Mouse (Mus musculus): ENCODE measurements at regions not wholly inside any gene's neighbourhood (a gene's known extent, or its start where the extent isn't known, plus 50 kb on each side); places are given as distances from the start of the nearest gene placed in this dataset.

DNA sequence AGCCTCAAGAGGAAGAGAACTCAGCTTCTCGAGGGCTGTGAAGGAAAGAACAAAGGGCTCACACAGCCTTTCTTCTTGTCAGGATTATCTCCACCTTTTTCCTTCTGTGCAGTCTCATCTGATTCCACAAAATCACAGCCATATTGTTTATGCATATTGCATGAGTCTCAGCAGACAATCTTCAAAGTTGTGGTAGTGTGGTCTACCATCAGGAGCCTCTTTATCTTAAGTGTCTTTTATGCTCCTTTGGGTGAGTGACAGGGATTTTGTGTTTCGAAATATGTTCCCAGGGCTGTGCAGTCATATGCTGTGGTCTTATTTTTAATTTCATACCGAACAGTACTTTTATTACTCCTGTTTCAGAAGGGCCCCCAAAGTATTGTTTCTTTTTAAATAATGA lies 198.2 kb upstream of the Tgfbr2 start:
- Histone ChIP-seq H3K4me1 (ENCODE audit: control insufficient read depth, insufficient read depth, low read length) (peaks cover 4% of the 10 kb centered on the region), H3K4me3 (replicated peaks; ENCODE audit: control insufficient read depth, low read depth, low read length) (no peak overlapping the region), H3K27ac (ENCODE audit: control insufficient read depth, insufficient read depth, low read depth, low read length, poor library complexity) (no peak overlapping the region)
- no peak for TF ChIP-seq CTCF (IDR thresholded peaks at IDR 0.05; ENCODE audit: control insufficient read depth, insufficient read depth, low read length)
- TF ChIP-seq POLR2A (IDR thresholded peaks at IDR 0.05; ENCODE audit: borderline replicate concordance, control insufficient read depth, low read depth, low read length) = no peak
- 38% methylated on average over 3 of the region's 3 CpGs for WGBS

DNA sequence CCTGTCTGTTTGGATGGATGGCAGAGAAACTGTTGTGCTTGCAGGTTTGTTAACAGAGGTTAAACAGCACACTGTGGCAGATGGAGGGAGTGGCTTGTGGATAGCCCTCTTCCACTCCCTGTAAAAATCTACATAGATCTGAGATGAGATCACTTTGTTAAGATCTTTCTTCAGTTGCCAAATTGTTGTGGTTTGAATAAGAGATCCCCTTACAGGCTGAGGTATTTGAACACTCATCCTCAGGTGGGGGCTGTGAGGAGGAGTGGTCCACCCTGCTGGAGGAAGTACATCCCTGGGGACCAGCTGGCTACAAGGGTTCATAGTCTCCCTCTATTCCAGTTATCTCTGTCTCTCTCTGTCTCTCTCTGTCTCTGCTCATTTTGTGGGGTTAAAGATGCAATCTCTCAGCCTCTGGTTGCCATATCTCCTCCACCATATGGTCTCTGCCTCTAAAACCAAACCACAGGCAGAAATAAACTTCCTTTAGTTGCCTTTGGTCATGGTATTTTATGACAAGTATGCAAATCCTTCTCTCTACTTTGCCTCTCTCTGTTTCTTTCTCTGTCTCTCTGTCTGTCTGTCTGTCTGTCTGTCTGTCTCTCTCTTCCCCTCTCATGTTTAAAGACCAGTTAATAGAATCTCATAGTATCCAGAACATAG lies 194.0 kb upstream of the Tgfbr2 start:
- peak overlapping the region; percentile 35; the same call in 1 of the 2 replicates for H3K27ac ChIP-seq (ENCODE audit: control insufficient read depth, insufficient read depth, low read depth, low read length, poor library complexity)
- H3K4me1 ChIP-seq (ENCODE audit: control insufficient read depth, insufficient read depth, low read length) = peaks cover 9% of the 10 kb centered on the region
- TF ChIP-seq POLR2A (IDR thresholded peaks at IDR 0.05; ENCODE audit: borderline replicate concordance, control insufficient read depth, low read depth, low read length) (no peak), CTCF (IDR thresholded peaks at IDR 0.05; ENCODE audit: control insufficient read depth, insufficient read depth, low read length) (no peak)
- no peak overlapping the region for H3K4me3 ChIP-seq (replicated peaks; ENCODE audit: control insufficient read depth, low read depth, low read length)

DNA sequence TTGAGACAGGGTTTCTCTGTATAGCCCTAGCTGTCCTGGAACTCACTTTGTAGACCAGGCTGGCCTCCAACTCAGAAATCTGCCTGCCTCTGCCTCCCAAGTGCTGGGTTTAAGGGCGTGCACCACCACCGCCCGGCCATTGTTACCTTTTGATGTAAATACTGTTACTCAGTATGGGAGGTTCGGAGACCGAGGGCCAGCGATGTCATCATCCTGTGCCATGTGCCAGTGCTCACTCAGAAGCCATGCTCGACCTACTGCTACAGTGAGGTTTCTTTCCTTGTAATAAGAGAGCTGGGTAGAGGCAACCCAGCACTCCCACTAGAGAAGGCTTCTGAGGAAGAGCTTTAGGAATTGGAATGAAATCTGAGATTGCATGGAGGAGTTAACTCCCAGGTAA lies 191.6 kb upstream of the Tgfbr2 start:
- 79% methylated on average over 7 of the region's 7 CpGs for WGBS
- Histone ChIP-seq H3K4me3 (replicated peaks; ENCODE audit: control insufficient read depth, low read depth, low read length) (no peak overlapping the region), H3K4me1 (ENCODE audit: control insufficient read depth, insufficient read depth, low read length) (peaks cover 9% of the 10 kb centered on the region), H3K27ac (ENCODE audit: control insufficient read depth, insufficient read depth, low read depth, low read length, poor library complexity) (peak overlapping the region; percentile 18)
- TF ChIP-seq CTCF (IDR thresholded peaks at IDR 0.05; ENCODE audit: control insufficient read depth, insufficient read depth, low read length) = no peak
- no peak for TF ChIP-seq POLR2A (IDR thresholded peaks at IDR 0.05; ENCODE audit: borderline replicate concordance, control insufficient read depth, low read depth, low read length)

DNA sequence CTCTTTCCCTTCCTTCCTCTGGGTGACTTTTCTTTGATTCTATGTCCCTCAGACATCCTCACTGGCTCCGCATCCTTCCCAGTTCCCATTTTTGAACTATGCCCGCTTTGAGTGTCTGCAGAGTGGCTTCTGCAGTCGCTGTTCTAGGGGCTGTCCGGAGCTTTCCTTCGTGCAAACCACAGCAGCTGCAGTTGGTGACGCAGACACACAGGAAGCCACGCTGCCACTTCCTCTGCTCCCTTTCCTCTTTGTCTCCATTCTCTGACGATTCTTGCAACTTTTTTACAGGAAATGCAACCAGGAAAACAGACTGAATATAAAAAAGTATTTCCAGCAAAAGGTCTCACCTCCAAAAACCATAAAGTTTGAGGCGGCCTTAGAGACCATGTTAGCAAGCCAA lies 191.0 kb upstream of the Tgfbr2 start:
- H3K4me1 ChIP-seq (ENCODE audit: control insufficient read depth, insufficient read depth, low read length) = peaks cover 11% of the 10 kb centered on the region
- no peak overlapping the region for H3K4me3 ChIP-seq (replicated peaks; ENCODE audit: control insufficient read depth, low read depth, low read length)
- peak overlapping the region; percentile 67 for H3K27ac ChIP-seq (ENCODE audit: control insufficient read depth, insufficient read depth, low read depth, low read length, poor library complexity)
- WGBS = 4% methylated on average over 9 of the region's 9 CpGs
- TF ChIP-seq POLR2A (IDR thresholded peaks at IDR 0.05; ENCODE audit: borderline replicate concordance, control insufficient read depth, low read depth, low read length) (no peak), CTCF (IDR thresholded peaks at IDR 0.05; ENCODE audit: control insufficient read depth, insufficient read depth, low read length) (no peak)

DNA sequence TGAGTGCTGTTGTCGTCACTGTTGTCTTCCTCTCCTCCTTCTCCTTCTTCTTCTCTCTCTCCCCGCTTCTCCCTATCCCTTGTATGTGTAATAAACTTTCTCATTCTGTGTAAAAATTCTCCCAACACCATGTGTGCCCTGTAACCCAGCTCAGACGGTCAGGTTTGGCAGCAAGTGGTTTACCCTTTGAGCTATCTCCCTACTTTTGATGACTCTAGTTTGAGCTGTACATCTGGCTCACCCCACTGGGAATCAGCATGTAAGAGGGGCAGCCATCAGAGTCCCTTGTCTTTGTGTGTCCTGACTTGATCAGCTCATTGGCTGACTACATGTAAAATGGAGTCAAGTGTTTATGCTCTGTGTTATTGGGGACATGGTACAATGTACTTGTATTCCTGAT lies 190.5 kb upstream of the Tgfbr2 start:
- TF ChIP-seq POLR2A (IDR thresholded peaks at IDR 0.05; ENCODE audit: borderline replicate concordance, control insufficient read depth, low read depth, low read length) (no peak), CTCF (IDR thresholded peaks at IDR 0.05; ENCODE audit: control insufficient read depth, insufficient read depth, low read length) (no peak)
- Histone ChIP-seq H3K27ac (ENCODE audit: control insufficient read depth, insufficient read depth, low read depth, low read length, poor library complexity) (no peak overlapping the region; the same call in 1 of the 2 replicates), H3K4me3 (replicated peaks; ENCODE audit: control insufficient read depth, low read depth, low read length) (no peak overlapping the region), H3K4me1 (ENCODE audit: control insufficient read depth, insufficient read depth, low read length) (peaks cover 11% of the 10 kb centered on the region)
- WGBS = 51% methylated on average over 3 of the region's 3 CpGs

DNA sequence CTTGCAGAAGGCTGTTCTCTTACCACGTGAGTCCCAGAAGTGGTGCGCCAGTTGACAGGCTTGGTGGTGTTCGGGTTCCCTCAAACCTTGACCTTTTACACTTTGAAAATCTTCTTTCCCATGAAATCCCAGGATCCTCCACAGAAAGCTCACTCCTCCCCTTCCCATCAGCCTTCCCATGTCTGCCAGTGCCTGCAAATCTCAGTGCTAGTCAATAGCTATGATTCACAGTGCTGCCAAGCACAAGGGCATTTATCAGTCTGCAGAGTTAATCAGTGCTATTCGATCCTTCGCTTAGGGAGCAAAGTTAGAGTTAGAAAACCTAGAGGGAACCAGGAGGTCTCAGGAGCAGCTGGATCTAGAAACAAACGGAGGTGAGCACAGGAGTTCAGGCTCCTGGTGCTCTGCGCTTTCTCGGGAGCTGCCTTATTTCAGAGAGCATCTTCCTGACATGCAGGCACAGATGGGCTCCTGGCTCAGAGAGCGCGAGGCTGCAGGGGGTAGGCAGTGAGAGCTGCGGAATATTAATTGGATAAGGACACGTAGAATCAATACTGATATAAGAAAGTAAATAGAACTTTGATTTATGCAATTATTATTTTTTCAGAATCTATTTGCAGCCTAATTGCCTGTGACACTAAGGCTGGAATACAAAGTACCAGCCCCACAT lies 190.0 kb upstream of the Tgfbr2 start:
- no peak overlapping the region for H3K27ac ChIP-seq (ENCODE audit: control insufficient read depth, insufficient read depth, low read depth, low read length, poor library complexity)
- no peak overlapping the region for H3K4me3 ChIP-seq (replicated peaks; ENCODE audit: control insufficient read depth, low read depth, low read length)
- TF ChIP-seq CTCF (IDR thresholded peaks at IDR 0.05; ENCODE audit: control insufficient read depth, insufficient read depth, low read length) = no peak
- WGBS = 82% methylated on average over 12 of the region's 12 CpGs
- peaks cover 11% of the 10 kb centered on the region for H3K4me1 ChIP-seq (ENCODE audit: control insufficient read depth, insufficient read depth, low read length)

DNA sequence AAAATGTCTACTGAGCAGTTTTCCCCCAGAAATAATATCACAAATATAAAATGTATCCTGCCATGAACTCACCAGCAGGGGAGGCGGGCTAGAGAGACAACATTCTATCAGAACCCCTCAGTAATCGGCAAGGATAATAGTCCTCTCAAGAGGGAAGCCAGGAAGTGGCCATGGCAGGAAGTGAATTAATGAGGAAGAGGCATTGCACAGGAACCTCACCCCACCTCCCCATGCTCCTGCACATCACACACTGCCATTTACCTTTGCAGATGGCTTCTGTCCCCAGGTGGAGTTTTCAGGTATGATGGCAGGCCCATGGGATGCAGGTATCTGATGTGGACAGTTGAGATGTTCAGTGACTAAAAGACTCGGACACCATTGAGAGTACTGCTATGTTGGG lies 185.9 kb upstream of the Tgfbr2 start:
- no peak for TF ChIP-seq CTCF (IDR thresholded peaks at IDR 0.05; ENCODE audit: control insufficient read depth, insufficient read depth, low read length)
- no peak for TF ChIP-seq POLR2A (IDR thresholded peaks at IDR 0.05; ENCODE audit: borderline replicate concordance, control insufficient read depth, low read depth, low read length)
- Histone ChIP-seq H3K4me3 (replicated peaks; ENCODE audit: control insufficient read depth, low read depth, low read length) (no peak overlapping the region), H3K4me1 (ENCODE audit: control insufficient read depth, insufficient read depth, low read length) (peaks cover 4% of the 10 kb centered on the region), H3K27ac (ENCODE audit: control insufficient read depth, insufficient read depth, low read depth, low read length, poor library complexity) (no peak overlapping the region)
- WGBS = 46% methylated on average over 3 of the region's 3 CpGs

DNA sequence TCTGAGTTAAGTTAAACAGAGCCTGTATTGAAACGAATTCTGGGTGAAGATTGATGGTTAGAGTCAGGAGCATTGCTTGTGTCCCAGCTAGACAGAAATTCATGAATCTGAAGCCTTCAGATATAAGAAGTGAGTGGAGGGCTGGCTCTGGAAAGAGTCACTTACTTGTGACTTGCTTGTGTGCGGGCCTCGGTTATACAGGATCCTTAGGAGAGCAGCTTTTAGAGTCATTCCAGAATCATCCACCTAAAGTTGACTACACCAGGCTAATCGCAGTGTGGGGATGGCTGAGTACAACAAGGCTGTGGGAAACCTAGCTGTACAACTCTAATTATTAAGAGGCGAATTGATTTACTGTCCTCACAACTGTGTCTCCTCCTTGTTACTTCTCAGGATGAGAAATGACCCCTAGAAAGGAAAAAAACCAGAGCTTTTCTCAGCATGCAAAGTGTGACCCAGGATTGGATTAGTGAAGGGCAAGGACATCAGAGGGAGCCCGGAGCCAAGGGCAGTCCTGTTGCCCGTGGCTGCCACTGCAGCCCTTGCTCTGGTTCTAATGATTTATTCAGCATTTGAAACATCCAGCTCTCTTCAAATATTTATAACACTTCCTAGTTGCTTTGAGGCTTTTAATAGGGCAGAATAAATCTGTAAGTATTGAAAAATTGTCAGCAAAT lies 179.0 kb upstream of the Tgfbr2 start:
- no peak for TF ChIP-seq POLR2A (IDR thresholded peaks at IDR 0.05; ENCODE audit: borderline replicate concordance, control insufficient read depth, low read depth, low read length)
- TF ChIP-seq CTCF (IDR thresholded peaks at IDR 0.05; ENCODE audit: control insufficient read depth, insufficient read depth, low read length) = no peak
- Histone ChIP-seq H3K4me3 (replicated peaks; ENCODE audit: control insufficient read depth, low read depth, low read length) (no peak overlapping the region), H3K27ac (ENCODE audit: control insufficient read depth, insufficient read depth, low read depth, low read length, poor library complexity) (no peak overlapping the region), H3K4me1 (ENCODE audit: control insufficient read depth, insufficient read depth, low read length) (peaks cover 3% of the 10 kb centered on the region)
- 82% methylated on average over 7 of the region's 7 CpGs for WGBS
